Mouse (Mus musculus) intestine, embryonic 14.5 days (tissue): ENCODE results near the gene Mast4. TPM values are rescaled to one million over a fixed set of nuclear protein-coding genes. Genes with fewer than 3 reads are reported as not detected.

Source experiments
- ATAC-seq: fragments of 200-750 bp; cut with Nextera tagmentation; replicated peaks from 2 replicates; pipeline ENCODE4 v1.8.0; 2017; ENCODE audit warnings: low read depth, moderate number of reproducible peaks, moderate TSS enrichment, moderate library complexity; ENCODE audit not compliant: low FRiP score, low TSS enrichment
- DNase-seq: peaks from one replicate; pipeline ENCODE4 v3.0.0-alpha.2; 2018; ENCODE audit warnings: low spot score
- H3K27ac ChIP-seq: fragments of 300-500 bp; sonication (generic); 2 replicates; pipeline ENCODE4 v1.5.1; 2014; ENCODE audit warnings: low read depth, mild to moderate bottlenecking, control low read depth
- H3K27me3 ChIP-seq: fragments of 300-500 bp; sonication (generic); replicated peaks from 2 replicates; pipeline ENCODE4 v1.6.1; 2014; ENCODE audit warnings: low read length, control low read depth; ENCODE audit not compliant: control insufficient read depth, insufficient read depth
- H3K36me3 ChIP-seq: fragments of 300-500 bp; sonication (generic); 2 replicates; pipeline ENCODE4 v1.6.1; 2014; ENCODE audit warnings: low read length, control low read depth; ENCODE audit not compliant: control insufficient read depth, insufficient read depth
- H3K4me1 ChIP-seq: fragments of 300-500 bp; sonication (generic); replicated peaks from 2 replicates; pipeline ENCODE4 v1.6.1; 2014; ENCODE audit warnings: low read length, control low read depth, mixed read lengths; ENCODE audit not compliant: control insufficient read depth, insufficient read depth
- H3K4me2 ChIP-seq: fragments of 300-500 bp; sonication (generic); 2 replicates; pipeline ENCODE4 v1.6.1; 2014; ENCODE audit warnings: low read length
- H3K4me3 ChIP-seq: fragments of 300-500 bp; sonication (generic); 2 replicates; pipeline ENCODE4 v1.5.1; 2014; ENCODE audit warnings: low read depth, low read length, control low read depth, mixed read lengths
- H3K9ac ChIP-seq: fragments of 300-500 bp; sonication (generic); 2 replicates; pipeline ENCODE4 v1.6.1; 2014; ENCODE audit warnings: mild to moderate bottlenecking, low read length
- H3K9me3 ChIP-seq: fragments of 300-500 bp; sonication (generic); 2 replicates; pipeline ENCODE4 v1.6.1; 2016; ENCODE audit warnings: low read length, control low read depth; ENCODE audit not compliant: control insufficient read depth
- WGBS: fragments of 180-500 bp; shearing (Covaris S2); extraction: QIAGEN DNeasy Blood & Tissue Kit; methylation state at CpG from one replicate; pipeline ENCODE4 v1.1.7; 2014; 5-methylcytosine and 5-hydroxymethylcytosine counted together
- polyA plus RNA-seq: library from polyadenylated mRNA; unstranded; fragments of >200 nt; fragmentation: Nextera tagmentation; extraction: Ambion mirVana; gene quantifications from 2 replicates; pipeline ENCODE4 v1.2.1, GENCODE M21; 2014

Gene Mast4
- polyA plus RNA-seq, 1 experiment from 2014 or later = 31.9 TPM

DNA sequence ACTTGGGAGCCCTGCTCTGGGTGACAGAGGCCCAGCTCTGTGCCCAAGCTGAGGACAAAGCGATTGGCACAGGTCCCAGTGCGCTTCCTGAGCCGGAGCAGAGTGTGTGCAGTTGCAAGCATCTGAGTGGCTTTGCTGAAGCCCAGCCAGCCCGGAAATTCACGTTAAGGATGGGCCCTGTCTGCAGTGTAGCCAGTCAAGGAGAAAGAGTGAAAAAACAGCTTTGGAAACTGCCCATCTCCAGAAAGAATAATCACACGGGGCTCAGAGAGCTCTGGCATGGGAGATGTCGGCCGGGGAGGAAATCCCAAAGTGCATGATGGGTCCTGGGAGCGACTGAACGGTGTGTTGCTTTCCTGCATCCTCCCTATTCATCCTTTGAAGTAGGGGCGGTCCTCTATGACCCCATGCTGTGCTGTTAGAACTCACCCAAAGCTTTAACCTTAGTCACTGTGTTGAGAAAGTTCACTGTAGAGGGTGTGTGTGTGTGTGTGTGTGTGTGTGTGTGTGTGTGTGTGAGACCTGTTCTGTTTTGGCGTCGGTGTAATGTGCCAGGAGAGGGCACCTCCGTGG is 635.5 kb downstream of the Mast4 start:
- Histone ChIP-seq H3K36me3 (no peaks in the 10 kb centered on the region), H3K4me3 (no peak overlapping the region), H3K9me3 (no peaks in the 10 kb centered on the region), H3K27me3 (no peaks in the 10 kb centered on the region), H3K9ac (0 out of 2 replicates have a peak overlapping the region, but pooled peaks have one; percentile 23), H3K4me2 (peak overlapping the region; percentile 40), H3K4me1 (peaks cover 9% of the 10 kb centered on the region; the same call in 1 of the 2 replicates), H3K27ac (peak overlapping the region; percentile 65; the same call in 1 of the 2 replicates)
- peak; percentile 72 for DNase-seq
- 0 out of 2 replicates have a peak, but pooled peaks have one; percentile 50 for ATAC-seq
- WGBS = 41% methylated on average over 14 of the region's 14 CpGs

DNA sequence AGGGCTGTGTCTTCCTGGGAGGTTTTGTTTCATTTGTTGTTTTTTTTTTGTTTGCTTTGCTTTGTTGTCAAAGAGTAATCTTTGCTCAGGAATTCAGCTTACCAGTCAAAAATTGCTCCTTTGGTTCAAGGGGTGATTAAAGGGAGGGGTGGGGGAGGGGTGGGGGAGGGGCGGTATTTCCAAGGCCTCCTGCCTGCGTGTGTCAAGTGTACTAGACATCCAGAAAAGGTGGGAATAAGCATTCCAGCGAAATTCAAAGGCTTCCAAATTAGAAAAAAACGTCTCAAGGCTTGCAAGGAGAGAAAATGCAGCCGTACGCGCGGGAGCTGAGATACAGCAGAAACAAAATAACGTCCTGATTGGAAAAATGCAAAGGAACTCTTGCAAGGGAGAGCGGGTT is 636.0 kb downstream of the Mast4 start:
- no peak overlapping the region for H3K4me3 ChIP-seq
- H3K27ac ChIP-seq = peak overlapping the region; percentile 65; the same call in 1 of the 2 replicates

DNA sequence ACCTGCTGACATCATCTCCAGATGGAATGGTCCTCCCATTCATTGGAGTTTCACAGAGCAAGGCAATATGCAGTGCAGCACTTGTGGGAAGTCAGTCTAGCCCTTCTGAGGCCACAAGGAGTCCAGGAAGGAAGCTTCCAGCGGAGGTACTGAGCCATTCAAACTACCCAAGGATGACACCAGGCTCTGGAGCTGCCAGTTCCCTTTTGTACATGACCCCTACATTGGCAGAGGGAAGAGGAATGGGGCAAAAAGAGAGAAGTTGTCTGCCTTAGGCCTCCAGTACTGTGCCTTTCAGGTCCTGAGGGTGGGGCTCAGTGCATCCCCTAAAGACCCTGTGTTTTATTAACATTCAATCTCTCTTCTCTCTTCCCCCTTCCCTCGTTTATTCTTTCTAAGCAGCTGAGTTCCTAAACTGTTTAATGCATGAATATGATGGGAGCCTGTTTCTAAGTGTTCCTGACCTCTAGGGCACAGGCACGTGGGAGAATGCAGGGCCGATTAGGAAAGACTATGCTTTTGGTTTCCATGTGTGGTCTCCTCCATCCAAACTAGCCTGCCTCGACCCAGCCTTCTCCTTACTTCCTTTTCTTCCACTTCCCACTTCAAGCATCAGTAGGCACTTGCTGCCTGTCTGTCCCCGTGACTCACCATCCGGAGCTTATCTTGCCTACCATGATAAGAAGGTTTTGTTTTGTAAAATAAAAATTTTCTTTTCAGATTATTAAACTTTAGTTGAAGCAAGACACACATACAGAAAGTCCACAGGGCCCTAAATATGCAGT is 639.0 kb downstream of the Mast4 start:
- ATAC-seq (no peak), DNase-seq (no peak)
- no peak overlapping the region for H3K4me2 ChIP-seq
- no peaks in the 10 kb centered on the region for H3K36me3 ChIP-seq
- no peaks in the 10 kb centered on the region for H3K9me3 ChIP-seq
- peaks cover 9% of the 10 kb centered on the region; the same call in 1 of the 2 replicates for H3K4me1 ChIP-seq
- H3K9ac ChIP-seq = no peak overlapping the region
- no peak overlapping the region for H3K4me3 ChIP-seq
- WGBS = 54% methylated on average over 7 of the region's 7 CpGs
- H3K27me3 ChIP-seq = no peaks in the 10 kb centered on the region
- no peak overlapping the region for H3K27ac ChIP-seq

More for the DNA sequence above, 636.0 kb downstream of the Mast4 start:
- Histone ChIP-seq H3K9me3 (no peaks in the 10 kb centered on the region), H3K36me3 (no peaks in the 10 kb centered on the region), H3K4me2 (peak overlapping the region; percentile 40), H3K27me3 (no peaks in the 10 kb centered on the region), H3K9ac (0 out of 2 replicates have a peak overlapping the region, but pooled peaks have one; percentile 23), H3K4me1 (peaks cover 9% of the 10 kb centered on the region; the same call in 1 of the 2 replicates)
- ATAC-seq (no peak), DNase-seq (no peak)
- 41% methylated on average over 10 of the region's 10 CpGs for WGBS

DNA sequence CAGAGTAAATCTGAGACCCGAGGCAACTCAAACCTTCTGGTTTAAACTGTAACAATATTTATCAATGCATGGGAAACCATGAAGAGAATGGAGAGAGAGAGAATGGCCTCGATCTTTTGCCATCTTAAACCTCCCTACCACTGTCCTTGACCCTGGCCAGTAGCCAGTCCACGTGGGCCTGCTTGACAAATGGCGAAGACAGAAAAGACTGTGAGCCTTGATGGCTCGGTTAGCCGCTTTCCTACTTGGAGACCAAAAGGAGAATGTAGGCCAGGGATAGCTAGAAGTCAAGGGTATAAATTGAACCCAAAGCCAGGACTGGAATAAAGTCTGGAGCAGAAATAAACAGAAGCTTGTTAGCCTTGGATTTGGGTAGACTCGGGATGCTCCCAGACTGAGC is 640.1 kb downstream of the Mast4 start:
- H3K4me1 ChIP-seq = peaks cover 9% of the 10 kb centered on the region; the same call in 1 of the 2 replicates
- H3K4me3 ChIP-seq = no peak overlapping the region
- H3K9ac ChIP-seq = no peak overlapping the region
- H3K4me2 ChIP-seq = no peak overlapping the region
- H3K27ac ChIP-seq = no peak overlapping the region
- ATAC-seq (no peak), DNase-seq (no peak)
- H3K9me3 ChIP-seq = no peaks in the 10 kb centered on the region
- H3K27me3 ChIP-seq = no peaks in the 10 kb centered on the region
- 90% methylated on average over 7 of the region's 7 CpGs for WGBS
- H3K36me3 ChIP-seq = no peaks in the 10 kb centered on the region

DNA sequence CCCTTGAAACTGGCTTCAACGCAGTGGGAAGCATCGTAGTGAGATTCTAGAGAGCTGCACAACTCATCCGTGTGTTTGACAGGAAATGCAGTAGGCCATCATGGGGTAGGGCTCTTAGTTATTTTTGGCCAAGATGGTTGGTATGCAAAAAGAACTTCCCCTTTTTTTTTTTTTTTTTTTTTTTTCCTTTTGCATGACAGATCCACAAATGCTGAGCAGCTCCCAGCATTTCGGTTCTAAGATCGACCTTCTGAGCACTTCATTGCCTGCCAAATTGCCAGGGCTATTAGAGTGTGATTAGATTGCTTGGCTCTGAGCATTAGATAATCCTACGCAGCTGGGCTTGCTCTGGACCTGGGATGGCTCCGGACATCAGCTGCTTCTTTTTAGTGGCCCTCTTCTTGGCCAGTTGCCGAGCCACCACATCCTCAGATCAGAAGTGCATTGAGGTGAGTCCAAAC is 640.9 kb downstream of the Mast4 start, which contains the start of gene Cd180:
TSS of gene Cd180 (plus strand) at position 218 of the 461 bp plus-strand sequence.
- Histone ChIP-seq H3K9me3 (no peaks in the 10 kb centered on the region), H3K27ac (no peak within 1 kb of the TSS), H3K4me1 (0 out of 2 replicates have a peak, but pooled peaks cover 1% of the 10 kb centered on the region), H3K36me3 (no peaks in the 10 kb centered on the region), H3K4me2 (no peak within 1 kb of the TSS), H3K9ac (no peak within 1 kb of the TSS), H3K27me3 (no peaks in the 10 kb centered on the region), H3K4me3 (no peak within 1 kb of the TSS)
- ATAC-seq (no peak), DNase-seq (no peak)
- WGBS = 70% methylated on average over 8 of the region's 8 CpGs

DNA sequence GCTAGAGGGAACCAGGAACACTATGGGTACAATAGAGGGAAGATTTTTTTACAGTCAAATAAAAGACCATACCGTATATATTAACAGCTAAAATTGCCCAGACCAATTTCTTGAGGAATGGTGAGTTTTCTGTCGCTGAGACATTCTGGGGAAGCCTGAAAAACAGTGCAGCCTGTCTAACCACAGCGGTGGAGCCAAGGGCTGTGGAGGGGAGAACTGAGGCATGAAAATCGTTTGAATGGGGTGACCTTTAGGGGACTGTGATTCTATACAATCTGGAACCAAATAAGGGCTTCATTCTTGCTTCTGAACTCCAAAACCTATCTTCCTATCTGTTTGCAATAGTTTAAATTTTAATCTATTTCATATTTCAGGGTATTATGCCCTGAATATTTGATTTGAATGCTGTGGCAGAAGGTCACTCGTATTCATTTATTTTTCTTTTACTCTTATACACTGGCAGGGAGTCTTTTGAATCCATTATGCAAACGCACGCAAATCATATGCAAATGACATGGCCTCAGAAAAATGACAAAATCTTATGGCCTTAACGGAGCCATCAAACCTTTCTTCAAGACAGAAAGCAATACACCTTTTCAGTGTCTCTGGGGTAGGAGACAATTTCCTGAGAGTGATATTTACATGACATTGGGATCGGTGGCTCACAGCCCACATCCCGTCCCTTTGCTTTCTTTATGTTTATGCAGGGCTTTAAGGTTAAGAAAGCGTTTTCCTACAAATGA is 642.7 kb downstream of the Mast4 start:
- H3K4me3 ChIP-seq = no peak overlapping the region
- H3K9me3 ChIP-seq = no peaks in the 10 kb centered on the region
- no peaks in the 10 kb centered on the region for H3K36me3 ChIP-seq
- H3K4me1 ChIP-seq = no peaks in the 10 kb centered on the region
- DNase-seq (no peak), ATAC-seq (no peak)
- no peak overlapping the region for H3K9ac ChIP-seq
- 76% methylated on average over 11 of the region's 11 CpGs for WGBS
- H3K4me2 ChIP-seq = no peak overlapping the region
- H3K27me3 ChIP-seq = no peaks in the 10 kb centered on the region
- no peak overlapping the region for H3K27ac ChIP-seq

DNA sequence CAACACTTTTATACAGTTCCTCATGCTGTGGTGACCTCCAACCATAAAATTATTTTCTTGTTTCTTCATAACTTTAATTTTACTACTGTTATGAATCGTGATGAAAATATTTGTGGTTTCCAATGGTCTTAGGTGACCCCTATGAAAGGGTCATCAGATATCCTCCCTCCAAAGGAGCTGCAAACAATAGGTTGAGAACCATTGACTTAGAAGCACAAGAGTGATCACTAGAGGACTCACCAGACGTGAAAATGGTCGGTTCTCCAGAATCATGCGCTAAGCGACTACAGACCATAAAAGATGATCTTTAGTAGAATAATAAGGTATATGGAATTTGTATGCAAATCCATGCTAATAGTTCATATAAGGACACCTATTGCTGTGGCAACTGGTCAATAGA is 644.1 kb downstream of the Mast4 start:
- WGBS = 89% methylated on average over 5 of the region's 5 CpGs
- H3K27ac ChIP-seq = no peak overlapping the region
- no peak overlapping the region for H3K4me2 ChIP-seq
- H3K4me1 ChIP-seq = no peaks in the 10 kb centered on the region
- H3K36me3 ChIP-seq = no peaks in the 10 kb centered on the region
- no peak for DNase-seq
- H3K27me3 ChIP-seq = no peaks in the 10 kb centered on the region
- H3K9ac ChIP-seq = no peak overlapping the region
- no peaks in the 10 kb centered on the region for H3K9me3 ChIP-seq
- no peak overlapping the region for H3K4me3 ChIP-seq
- no peak for ATAC-seq
